Mouse (Mus musculus) G1E (cell line): ENCODE data around the gene Nudcd3. TPM values are rescaled to one million over a fixed set of nuclear protein-coding genes. Genes with fewer than 3 reads are reported as not detected.

Experiments used
- ATAC-seq: 2 replicates; pipeline ENCODE4 v1.8.0; 2016; ENCODE audit warnings: mild to moderate bottlenecking; ENCODE audit not compliant: insufficient number of reproducible peaks, poor library complexity, low FRiP score, severe bottlenecking; ENCODE audit errors: extremely low read depth
- DNase-seq: peaks from one replicate; pipeline ENCODE4 v3.0.0; 2012; ENCODE audit warnings: low spot score
- H3K27me3 ChIP-seq: 2 replicates; pipeline ENCODE4 v1.6.1; 2012; ENCODE audit warnings: mild to moderate bottlenecking, low read length, inconsistent platforms; ENCODE audit not compliant: insufficient read depth
- H3K36me3 ChIP-seq: replicated peaks from 2 replicates; pipeline ENCODE3; 2012; ENCODE audit warnings: mild to moderate bottlenecking, inconsistent platforms
- H3K4me1 ChIP-seq: 2 replicates; pipeline ENCODE4 v1.6.1; 2012; ENCODE audit warnings: low read depth, low read length, inconsistent platforms, mixed read lengths; ENCODE audit not compliant: insufficient read depth
- H3K4me3 ChIP-seq: 2 replicates; pipeline ENCODE4 v1.5.1; 2012; ENCODE audit warnings: low read depth, mild to moderate bottlenecking, inconsistent platforms, low read length, moderate library complexity, mixed read lengths
- H3K9me3 ChIP-seq: replicated peaks from 2 replicates; pipeline ENCODE4 v1.6.1; 2012; ENCODE audit warnings: inconsistent platforms
- CTCF ChIP-seq: IDR thresholded peaks from 2 replicates; pipeline ENCODE4 v1.5.1; 2012; ENCODE audit warnings: low read depth, low read length, inconsistent platforms, mixed read lengths
- GATA1 ChIP-seq: IDR thresholded peaks from 2 replicates; pipeline ENCODE4 v1.6.1; 2012; ENCODE audit warnings: borderline replicate concordance, low read length, inconsistent platforms, mixed read lengths
- GATA2 ChIP-seq: IDR thresholded peaks from 2 replicates; pipeline ENCODE4 v1.6.1; 2012; ENCODE audit warnings: low read depth, low read length, inconsistent platforms, borderline replicate concordance
- POLR2AphosphoS5 ChIP-seq: IDR thresholded peaks from 2 replicates; pipeline ENCODE4 v1.6.1; 2012; ENCODE audit warnings: low read depth, low read length, inconsistent platforms; ENCODE audit not compliant: insufficient replicate concordance
- TAL1 ChIP-seq: conservative IDR thresholded peaks from 2 replicates; pipeline ENCODE4 v1.6.1; 2012; ENCODE audit warnings: low read depth, low read length, inconsistent platforms, mixed read lengths
- polyA plus RNA-seq: library from polyadenylated mRNA; stranded (reverse); fragments of >175 nt; gene quantifications from 2 replicates; pipeline ENCODE4 v1.2.3, GENCODE M21; 2012
- total RNA-seq, 2 experiments: library from RNA; stranded (forward) in 1 of 2; stranded (reverse) in 1 of 2; fragments of 200-1000 nt in 1 of 2; fragments of >200 nt in 1 of 2; fragmentation: Nextera tagmentation in 1 of 2; gene quantifications; 2 replicates each; pipeline ENCODE4 v1.2.3; 2014 to 2017

Gene Nudcd3
- total and polyA plus RNA-seq, 3 experiments: 18.1 to 34.8 (median 25.7) TPM

DNA sequence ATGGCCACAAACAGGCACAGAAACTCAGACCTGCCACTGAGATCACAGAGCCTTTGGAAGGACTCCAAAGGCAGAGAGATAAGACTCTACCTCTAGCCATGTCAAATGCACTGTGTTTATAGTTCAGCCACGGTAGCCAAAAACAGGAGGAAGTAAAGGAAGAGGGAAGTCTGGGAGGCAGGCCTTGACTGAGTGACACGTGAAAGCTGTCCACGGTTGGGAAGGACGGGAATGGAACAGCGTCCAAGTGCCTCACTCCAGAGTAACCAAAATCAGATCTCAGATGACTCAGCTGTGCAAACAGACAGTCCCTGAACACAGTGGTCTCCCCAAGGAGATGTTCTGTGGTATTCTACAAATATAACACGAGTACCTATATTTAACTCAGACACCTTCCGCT, 25.5 kb downstream of the Nudcd3 start:
- Histone ChIP-seq H3K4me3 (no peak overlapping the region), H3K9me3 (no peaks in the 10 kb centered on the region), H3K27me3 (no peaks in the 10 kb centered on the region), H3K4me1 (peaks cover 19% of the 10 kb centered on the region), H3K36me3 (peaks cover 46% of the 10 kb centered on the region)
- DNase-seq: no peak
- no peak for TF ChIP-seq CTCF
- TF ChIP-seq GATA1: no peak
- no peak for TF ChIP-seq GATA2
- no peak for TF ChIP-seq POLR2AphosphoS5
- no peak for TF ChIP-seq TAL1
- ATAC-seq: no peak

DNA sequence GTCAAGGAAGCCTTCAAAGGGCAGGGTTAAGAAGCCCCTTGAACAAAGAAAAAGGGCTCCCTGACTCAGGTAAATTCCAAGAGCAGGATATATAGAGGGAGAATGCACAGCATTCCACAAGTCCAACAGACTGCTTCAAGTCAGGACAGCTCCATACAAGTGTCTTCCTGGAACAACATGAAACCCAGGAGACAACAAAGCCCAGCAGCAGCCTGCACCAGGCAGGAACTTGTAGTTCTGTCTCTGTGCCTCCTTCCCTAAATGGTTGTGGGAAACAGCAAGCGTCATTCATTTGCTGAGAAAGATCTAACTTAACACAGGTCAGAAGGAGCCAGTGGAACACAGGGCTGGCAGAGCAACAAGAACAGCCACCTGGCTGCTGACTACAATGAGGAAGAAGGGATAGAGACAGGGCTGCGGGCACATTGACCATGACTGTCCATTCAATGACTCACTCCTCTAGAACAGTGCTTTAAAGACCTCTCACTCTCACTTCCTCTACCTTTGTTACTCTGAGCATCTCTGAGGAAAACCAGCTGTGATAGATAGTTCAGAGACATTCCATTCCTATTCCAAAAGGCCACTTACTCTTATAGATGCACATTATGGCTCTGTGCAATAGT, 31.1 kb downstream of the Nudcd3 start:
- Histone ChIP-seq H3K4me3 (no peak overlapping the region), H3K36me3 (peaks cover 48% of the 10 kb centered on the region), H3K9me3 (no peaks in the 10 kb centered on the region), H3K27me3 (no peaks in the 10 kb centered on the region), H3K4me1 (no peaks in the 10 kb centered on the region)
- no peak for ATAC-seq
- no peak for DNase-seq
- TF ChIP-seq GATA2 (no peak), TAL1 (no peak), GATA1 (no peak), CTCF (no peak), POLR2AphosphoS5 (no peak)

DNA sequence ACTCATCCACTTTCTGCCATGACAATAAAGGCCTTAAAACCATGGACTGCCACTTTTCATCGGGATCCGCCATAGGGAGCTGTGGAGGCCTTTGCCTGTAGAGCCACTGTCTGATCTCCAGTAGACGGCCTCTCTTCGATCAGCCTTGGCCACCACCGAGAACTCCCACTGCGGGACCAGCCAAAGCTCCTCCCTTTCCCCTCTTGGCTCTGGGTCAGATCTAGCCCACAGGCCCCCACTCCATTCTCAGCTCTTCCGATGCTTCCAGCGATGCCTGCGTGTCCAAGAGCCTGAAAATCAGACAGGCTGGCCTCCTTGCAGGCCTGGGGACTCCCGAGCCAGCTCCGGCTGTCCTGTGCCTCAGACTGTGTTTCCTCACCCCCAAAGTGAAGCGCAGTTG, 33.9 kb downstream of the Nudcd3 start:
- DNase-seq (no peak), ATAC-seq (no peak)
- H3K4me1 ChIP-seq: no peaks in the 10 kb centered on the region
- no peak overlapping the region for H3K4me3 ChIP-seq
- TF ChIP-seq GATA1: no peak
- H3K27me3 ChIP-seq: no peaks in the 10 kb centered on the region
- H3K9me3 ChIP-seq: no peaks in the 10 kb centered on the region
- H3K36me3 ChIP-seq: peaks cover 50% of the 10 kb centered on the region

DNA sequence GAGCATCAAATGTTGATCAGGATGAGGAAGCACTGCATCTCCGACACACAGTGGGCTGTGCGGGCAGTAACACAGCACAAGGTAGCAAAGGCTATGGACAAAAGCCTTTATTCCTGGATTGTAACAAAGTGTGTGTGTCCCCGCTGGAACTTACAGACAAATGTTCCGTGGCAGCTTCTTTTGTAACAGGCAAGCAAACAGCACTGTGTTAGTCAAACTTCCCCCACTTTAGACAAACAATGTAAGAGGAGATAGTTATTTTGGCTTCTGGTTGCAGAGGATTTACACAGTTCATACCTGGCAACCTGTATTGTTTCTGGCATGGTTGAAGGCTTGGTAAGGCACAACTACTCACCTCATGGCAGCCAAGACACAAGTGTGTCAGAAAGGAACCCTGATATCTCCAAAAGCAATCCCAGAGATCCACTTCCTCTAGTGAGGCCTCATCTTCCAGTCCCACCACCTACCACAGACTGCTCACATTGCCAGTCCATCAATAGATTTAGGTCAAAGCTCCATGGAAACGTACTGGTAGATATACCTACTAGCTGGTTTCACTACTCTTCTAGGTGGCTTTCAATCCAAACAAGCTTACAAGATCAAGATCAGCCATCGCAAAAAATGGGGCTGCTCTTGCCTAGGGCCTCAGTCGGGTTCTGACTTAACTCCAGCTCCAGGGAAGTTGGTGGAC, 34.7 kb downstream of the Nudcd3 start:
- no peaks in the 10 kb centered on the region for H3K27me3 ChIP-seq

DNA sequence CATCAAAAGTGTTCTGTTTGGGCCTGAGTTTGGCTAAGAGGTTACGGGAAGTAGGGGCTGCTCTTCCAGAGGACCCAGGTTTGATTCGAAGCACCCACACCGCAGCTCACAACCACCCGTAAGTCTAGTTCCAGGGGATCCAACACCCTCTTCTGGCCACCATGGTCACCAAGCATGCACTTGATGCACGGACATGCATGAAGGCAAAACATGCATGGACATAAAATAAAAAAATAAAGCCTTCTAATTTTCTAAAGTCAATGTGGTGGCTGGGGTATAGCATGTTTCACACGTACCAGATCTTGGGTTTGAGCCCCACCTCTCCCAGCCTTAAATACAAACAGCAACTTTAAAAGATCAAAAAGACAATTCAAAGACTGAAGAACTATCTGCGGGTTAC, 35.4 kb downstream of the Nudcd3 start:
- H3K4me1 ChIP-seq: no peaks in the 10 kb centered on the region; the same call in 1 of the 2 replicates

More for the DNA sequence above, 34.7 kb downstream of the Nudcd3 start:
- Histone ChIP-seq H3K36me3 (peaks cover 48% of the 10 kb centered on the region), H3K4me1 (no peaks in the 10 kb centered on the region; the same call in 1 of the 2 replicates), H3K9me3 (no peaks in the 10 kb centered on the region), H3K4me3 (no peak overlapping the region)
- no peak for DNase-seq
- no peak for ATAC-seq
- no peak for TF ChIP-seq POLR2AphosphoS5
- no peak for TF ChIP-seq GATA2
- no peak for TF ChIP-seq TAL1

DNA sequence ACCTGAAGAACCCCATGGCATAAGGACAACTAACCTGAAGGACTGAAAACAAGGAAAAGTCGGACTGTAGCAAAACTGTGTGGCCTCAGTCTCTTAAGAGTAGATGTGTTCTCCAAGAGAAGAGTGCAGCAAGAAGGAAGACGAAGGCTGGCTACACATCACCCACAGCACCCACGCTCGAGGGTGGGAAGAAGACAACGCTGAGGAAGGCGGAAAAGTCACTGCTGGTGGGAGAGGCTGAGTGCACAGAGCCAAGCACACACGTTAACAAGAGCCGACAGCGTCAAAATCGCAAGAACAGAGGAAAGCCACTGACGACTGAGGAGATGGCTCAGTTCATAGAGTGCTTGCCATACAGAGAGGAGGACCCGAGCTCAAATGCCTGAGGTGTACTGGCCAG, 36.5 kb downstream of the Nudcd3 start:
- TF ChIP-seq TAL1 (no peak), POLR2AphosphoS5 (no peak), CTCF (no peak), GATA1 (no peak), GATA2 (no peak)
- Histone ChIP-seq H3K9me3 (no peaks in the 10 kb centered on the region), H3K27me3 (no peaks in the 10 kb centered on the region), H3K4me3 (no peak overlapping the region), H3K4me1 (no peaks in the 10 kb centered on the region; the same call in 1 of the 2 replicates), H3K36me3 (peaks cover 37% of the 10 kb centered on the region)
- DNase-seq (no peak), ATAC-seq (no peak)

More for the DNA sequence above, 35.4 kb downstream of the Nudcd3 start:
- Histone ChIP-seq H3K27me3 (no peaks in the 10 kb centered on the region), H3K36me3 (peaks cover 44% of the 10 kb centered on the region), H3K4me3 (no peak overlapping the region), H3K9me3 (no peaks in the 10 kb centered on the region)
- ATAC-seq (no peak), DNase-seq (no peak)
- no peak for TF ChIP-seq CTCF
- TF ChIP-seq POLR2AphosphoS5: no peak
- no peak for TF ChIP-seq TAL1
- TF ChIP-seq GATA1: no peak
- no peak for TF ChIP-seq GATA2
